Mouse (Mus musculus): Measurements from ENCODE around the gene Ythdf2. TPM values are rescaled to one million over a fixed set of nuclear protein-coding genes. Genes with fewer than 3 reads are reported as not detected.
"Not testable (repeated sequence)": the region's sequence is repeated elsewhere in the genome, so short reads cannot be mapped to it uniquely, and the experiment has no call there.

Gene Ythdf2
- polyA plus RNA-seq, 1 experiment, result 24.5 TPM

GRCm38 (mm10) chr4:132240367-132240766 lies 28.3 kb upstream of the Ythdf2 start:
- H3ac ChIP-seq (ENCODE audit: control insufficient read depth, insufficient read length, low read depth), result no peak overlapping the region
- no peak for TF ChIP-seq CEBPB (IDR thresholded peaks at IDR 0.05; ENCODE audit: low read depth)
- TF ChIP-seq MYOD1 (IDR thresholded peaks at IDR 0.05; ENCODE audit: control insufficient read depth, insufficient read length, low read depth), result no peak
- TF ChIP-seq MAX (IDR thresholded peaks at IDR 0.05), result no peak
- TF ChIP-seq USF1 (IDR thresholded peaks at IDR 0.05; ENCODE audit: low read depth), result no peak
- TF ChIP-seq FOSL1 (IDR thresholded peaks at IDR 0.05; ENCODE audit: insufficient read depth, low read length, poor library complexity, severe bottlenecking), result no peak
- TF ChIP-seq MYOG (IDR thresholded peaks at IDR 0.05; ENCODE audit: control insufficient read depth, extremely low read depth, insufficient read length), result no peak
- no peak for TF ChIP-seq CTCF (IDR thresholded peaks at IDR 0.05; ENCODE audit: control insufficient read depth, insufficient read depth, insufficient read length)
- H3K79me2 ChIP-seq (ENCODE audit: control insufficient read depth, insufficient read depth), result no peaks in the 10 kb centered on the region
- H3K79me3 ChIP-seq (ENCODE audit: low read depth), result no peaks in the 10 kb centered on the region
- no peaks in the 10 kb centered on the region for H3K27me3 ChIP-seq (ENCODE audit: control insufficient read depth, insufficient read depth, insufficient read length)
- no peak overlapping the region for H3K4me3 ChIP-seq (ENCODE audit: insufficient read depth, poor library complexity, severe bottlenecking)
- peaks cover 55% of the 10 kb centered on the region for H3K36me3 ChIP-seq (ENCODE audit: control insufficient read depth, insufficient read depth)

- H3K79me3 ChIP-seq (ENCODE audit: low read depth), result no peaks in the 10 kb centered on the region
- H3K36me3 ChIP-seq (ENCODE audit: control insufficient read depth, insufficient read depth), result peaks cover 62% of the 10 kb centered on the region
- no peak overlapping the region for H3ac ChIP-seq (ENCODE audit: control insufficient read depth, insufficient read length, low read depth)
- H3K79me2 ChIP-seq (ENCODE audit: control insufficient read depth, insufficient read depth), result no peaks in the 10 kb centered on the region
- TF ChIP-seq FOSL1 (IDR thresholded peaks at IDR 0.05; ENCODE audit: insufficient read depth, low read length, poor library complexity, severe bottlenecking) (no peak), MYOD1 (IDR thresholded peaks at IDR 0.05; ENCODE audit: control insufficient read depth, insufficient read length, low read depth) (no peak), MAX (IDR thresholded peaks at IDR 0.05) (no peak), MYOG (IDR thresholded peaks at IDR 0.05; ENCODE audit: control insufficient read depth, extremely low read depth, insufficient read length) (no peak), CTCF (IDR thresholded peaks at IDR 0.05; ENCODE audit: control insufficient read depth, insufficient read depth, insufficient read length) (no peak)
- no peak overlapping the region for H3K4me3 ChIP-seq (ENCODE audit: insufficient read depth, poor library complexity, severe bottlenecking)
- no peaks in the 10 kb centered on the region for H3K27me3 ChIP-seq (ENCODE audit: control insufficient read depth, insufficient read depth, insufficient read length)
These were observed 26.3 kb upstream of the Ythdf2 start for GRCm38 (mm10) chr4:132238356-132238755.

GRCm38 (mm10) chr4:132234710-132235109 lies 22.6 kb upstream of the Ythdf2 start:
- Histone ChIP-seq H3K79me2 (ENCODE audit: control insufficient read depth, insufficient read depth) (no peaks in the 10 kb centered on the region), H3ac (ENCODE audit: control insufficient read depth, insufficient read length, low read depth) (no peak overlapping the region), H3K27me3 (ENCODE audit: control insufficient read depth, insufficient read depth, insufficient read length) (no peaks in the 10 kb centered on the region), H3K4me3 (ENCODE audit: insufficient read depth, poor library complexity, severe bottlenecking) (no peak overlapping the region), H3K79me3 (ENCODE audit: low read depth) (no peaks in the 10 kb centered on the region), H3K36me3 (ENCODE audit: control insufficient read depth, insufficient read depth) (peaks cover 77% of the 10 kb centered on the region)
- TF ChIP-seq USF1 (IDR thresholded peaks at IDR 0.05; ENCODE audit: low read depth) (no peak), FOSL1 (IDR thresholded peaks at IDR 0.05; ENCODE audit: insufficient read depth, low read length, poor library complexity, severe bottlenecking) (no peak), MAX (IDR thresholded peaks at IDR 0.05) (no peak), CTCF (IDR thresholded peaks at IDR 0.05; ENCODE audit: control insufficient read depth, insufficient read depth, insufficient read length) (no peak)

- no peak for TF ChIP-seq FOSL1 (IDR thresholded peaks at IDR 0.05; ENCODE audit: insufficient read depth, low read length, poor library complexity, severe bottlenecking)
- TF ChIP-seq USF1 (IDR thresholded peaks at IDR 0.05; ENCODE audit: low read depth), result no peak
- no peak for TF ChIP-seq CTCF (IDR thresholded peaks at IDR 0.05; ENCODE audit: control insufficient read depth, insufficient read depth, insufficient read length)
- TF ChIP-seq MAX (IDR thresholded peaks at IDR 0.05), result no peak
- no peak for TF ChIP-seq MYOG (IDR thresholded peaks at IDR 0.05; ENCODE audit: control insufficient read depth, extremely low read depth, insufficient read length)
- no peak for TF ChIP-seq CEBPB (IDR thresholded peaks at IDR 0.05; ENCODE audit: low read depth)
- no peak for TF ChIP-seq MYOD1 (IDR thresholded peaks at IDR 0.05; ENCODE audit: control insufficient read depth, insufficient read length, low read depth)
- H3K36me3 ChIP-seq (ENCODE audit: control insufficient read depth, insufficient read depth), result peaks cover 84% of the 10 kb centered on the region
These were observed 18.3 kb upstream of the Ythdf2 start for GRCm38 (mm10) chr4:132230422-132230821.

GRCm38 (mm10) chr4:132222001-132222400 lies 9.9 kb upstream of the Ythdf2 start:
- not testable (repeated sequence) for H3K79me2 ChIP-seq (ENCODE audit: control insufficient read depth, insufficient read depth); H3K27me3 ChIP-seq (ENCODE audit: control insufficient read depth, insufficient read depth, insufficient read length); H3K79me3 ChIP-seq (ENCODE audit: low read depth); H3ac ChIP-seq (ENCODE audit: control insufficient read depth, insufficient read length, low read depth); H3K4me3 ChIP-seq (ENCODE audit: insufficient read depth, poor library complexity, severe bottlenecking)
- H3K36me3 ChIP-seq (ENCODE audit: control insufficient read depth, insufficient read depth), result peaks cover 27% of the 10 kb centered on the region

More at GRCm38 (mm10) chr4:132230422-132230821, 18.3 kb upstream of the Ythdf2 start:
- no peak overlapping the region for H3ac ChIP-seq (ENCODE audit: control insufficient read depth, insufficient read length, low read depth)
- H3K4me3 ChIP-seq (ENCODE audit: insufficient read depth, poor library complexity, severe bottlenecking), result no peak overlapping the region
- H3K79me2 ChIP-seq (ENCODE audit: control insufficient read depth, insufficient read depth), result no peaks in the 10 kb centered on the region
- H3K27me3 ChIP-seq (ENCODE audit: control insufficient read depth, insufficient read depth, insufficient read length), result no peaks in the 10 kb centered on the region
- H3K79me3 ChIP-seq (ENCODE audit: low read depth), result no peaks in the 10 kb centered on the region

- H3K27me3 ChIP-seq (ENCODE audit: control insufficient read depth, insufficient read depth, insufficient read length); H3K36me3 ChIP-seq (ENCODE audit: control insufficient read depth, insufficient read depth); H3K79me2 ChIP-seq (ENCODE audit: control insufficient read depth, insufficient read depth); H3K79me3 ChIP-seq (ENCODE audit: low read depth); H3ac ChIP-seq (ENCODE audit: control insufficient read depth, insufficient read length, low read depth); H3K4me3 ChIP-seq (ENCODE audit: insufficient read depth, poor library complexity, severe bottlenecking): not testable (repeated sequence)
These were observed 6.3 kb upstream of the Ythdf2 start for GRCm38 (mm10) chr4:132218439-132218838.

Measured in C2C12 (cell line).